Mouse (Mus musculus): Measurements from ENCODE around the gene Vmn1r231. TPM values are rescaled to one million over a fixed set of nuclear protein-coding genes. Genes with fewer than 3 reads are reported as not detected.
A peak's percentile ranks its signal among the peaks of the same experiment; 100 is the strongest.

Gene Vmn1r231
- total RNA-seq (2015; ENCODE audit: low replicate concordance) (not detected in 2 replicates), total RNA-seq (2017; ENCODE audit: low replicate concordance) (not detected in 2 replicates)

GRCm38 (mm10) chr17:20904991-20905390 lies at the start of gene Vmn1r231:
TSS of gene Vmn1r231 (minus strand) at chr17:20905091.
- no peak for ATAC-seq (replicated peaks; ENCODE audit: low FRiP score, poor library complexity, severe bottlenecking)

- ATAC-seq (replicated peaks; ENCODE audit: low FRiP score, poor library complexity, severe bottlenecking): no peak
These were observed 41.7 kb upstream of the Vmn1r231 start for GRCm38 (mm10) chr17:20946636-20947035.

GRCm38 (mm10) chr17:20946026-20946565 lies 41.2 kb upstream of the Vmn1r231 start:
- ATAC-seq (replicated peaks; ENCODE audit: low FRiP score, poor library complexity, severe bottlenecking): no peak

- peak; percentile 92 for ATAC-seq (replicated peaks; ENCODE audit: low FRiP score, poor library complexity, severe bottlenecking)
These were observed 40.3 kb upstream of the Vmn1r231 start, which contains the start of gene Ppp2r1a for GRCm38 (mm10) chr17:20944985-20945891. TSS of gene Ppp2r1a (plus strand) at chr17:20945311.

GRCm38 (mm10) chr17:20944226-20944625 lies 39.3 kb upstream of the Vmn1r231 start:
- ATAC-seq (replicated peaks; ENCODE audit: low FRiP score, poor library complexity, severe bottlenecking): no peak

GRCm38 (mm10) chr17:20919614-20920013 lies 14.7 kb upstream of the Vmn1r231 start, which contains the start of gene Vmn1r232:
TSS of gene Vmn1r232 (minus strand) at chr17:20919714.
- ATAC-seq (replicated peaks; ENCODE audit: low FRiP score, poor library complexity, severe bottlenecking): no peak

- no peak for ATAC-seq (replicated peaks; ENCODE audit: low FRiP score, poor library complexity, severe bottlenecking)
These were observed 64.7 kb downstream of the Vmn1r231 start, which contains the start of gene Vmn1r230 for GRCm38 (mm10) chr17:20840144-20840543. TSS of gene Vmn1r230 (plus strand) at chr17:20840444.

Other genes starting within 250 kb of the Vmn1r231 start
- not detected in 2 replicates for gene Vmn1r226, start 222.2 kb downstream of the Vmn1r231 start, total RNA-seq (2015; ENCODE audit: low replicate concordance)
- gene Vmn1r226, start 222.2 kb downstream of the Vmn1r231 start, total RNA-seq (2017; ENCODE audit: low replicate concordance): not detected in 2 replicates
- gene Vmn1r227, start 175.2 kb downstream of the Vmn1r231 start, total RNA-seq (2015; ENCODE audit: low replicate concordance): not detected in 2 replicates
- not detected in 2 replicates for gene Vmn1r227, start 175.2 kb downstream of the Vmn1r231 start, total RNA-seq (2017; ENCODE audit: low replicate concordance)
- gene Vmn1r228, start 118.9 kb downstream of the Vmn1r231 start, total RNA-seq (2015; ENCODE audit: low replicate concordance): not detected in 2 replicates
- gene Vmn1r228, start 118.9 kb downstream of the Vmn1r231 start, total RNA-seq (2017; ENCODE audit: low replicate concordance): not detected in 2 replicates
- not detected in 2 replicates for gene Vmn1r229, start 93.5 kb downstream of the Vmn1r231 start, total RNA-seq (2015; ENCODE audit: low replicate concordance)
- gene Vmn1r229, start 93.5 kb downstream of the Vmn1r231 start, total RNA-seq (2017; ENCODE audit: low replicate concordance): not detected in 2 replicates
- not detected in 2 replicates for gene Vmn1r230, start 64.6 kb downstream of the Vmn1r231 start, total RNA-seq (2015; ENCODE audit: low replicate concordance)
- not detected in 2 replicates for gene Vmn1r230, start 64.6 kb downstream of the Vmn1r231 start, total RNA-seq (2017; ENCODE audit: low replicate concordance)
- not detected in 2 replicates for gene Vmn1r232, start 14.6 kb upstream of the Vmn1r231 start, total RNA-seq (2015; ENCODE audit: low replicate concordance)
- gene Vmn1r232, start 14.6 kb upstream of the Vmn1r231 start, total RNA-seq (2017; ENCODE audit: low replicate concordance): not detected in 2 replicates
- 76.4 and 97.3 TPM in 2 replicates for gene Ppp2r1a, start 40.2 kb upstream of the Vmn1r231 start, total RNA-seq (2015; ENCODE audit: low replicate concordance)
- 29.4 and 76.2 TPM in 2 replicates for gene Ppp2r1a, start 40.2 kb upstream of the Vmn1r231 start, total RNA-seq (2017; ENCODE audit: low replicate concordance)
- not detected in 2 replicates for gene Vmn1r233, start 91.4 kb upstream of the Vmn1r231 start, total RNA-seq (2015; ENCODE audit: low replicate concordance)
- not detected in 2 replicates for gene Vmn1r233, start 91.4 kb upstream of the Vmn1r231 start, total RNA-seq (2017; ENCODE audit: low replicate concordance)
- 8.6 and 15.9 TPM in 2 replicates for gene Zfp160, start 103.8 kb upstream of the Vmn1r231 start, total RNA-seq (2015; ENCODE audit: low replicate concordance)
- 11.4 and 12.3 TPM in 2 replicates for gene Zfp160, start 103.8 kb upstream of the Vmn1r231 start, total RNA-seq (2017; ENCODE audit: low replicate concordance)

All from erythroid progenitor cell, adult 5-6 weeks (primary cell).